Comparison of ENCODE assay signal across 22 mouse cellular contexts in the genomic region with DNA sequence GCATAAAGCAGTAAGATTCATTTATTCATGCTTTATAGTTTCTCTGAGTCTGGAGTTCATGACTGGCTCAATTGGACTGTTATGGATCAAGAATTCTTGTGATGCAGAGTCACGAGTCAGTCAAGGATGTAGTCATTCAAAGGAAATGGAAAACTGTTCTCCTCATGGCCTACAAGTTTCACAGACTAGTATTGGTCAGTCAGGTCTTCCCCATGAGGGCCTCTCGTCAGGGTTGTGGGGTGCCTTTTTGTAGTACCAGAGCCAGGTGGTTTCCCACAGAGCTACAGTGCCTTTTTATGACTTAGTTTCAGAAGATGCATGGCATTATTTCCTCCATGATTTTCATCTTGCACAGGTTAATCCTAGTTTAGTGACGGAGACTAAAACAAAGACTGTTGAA.
DNase-seq lines count a peak whose midpoint lies in the region; ATAC-seq and TF ChIP-seq lines count a peak whose summit lies in the region.
"Had no signal": no experiment of that assay in that cellular context is flagged by ENCODE, and none has a peak within 500 bp of the region (broad histone marks: within the 10 kb centered on the region; RNA-seq: fewer than 3 reads in every experiment).

No protein-coding gene starts in this region.

- H3K4me3 ChIP-seq in midbrain, embryonic 11.5 days (ENCODE audit: low read depth, low read length) = no peak overlapping the region
- H3K4me3 ChIP-seq in midbrain, embryonic 15.5 days = no peak overlapping the region
- no peak overlapping the region for H3K4me3 ChIP-seq in CH12.LX (replicated peaks in 1 of 3; ENCODE audit: low read depth in 2 of 3, low read length in 2 of 3, poor library complexity in 1 of 3)

- no peak for TF ChIP-seq POLR2A in CH12.LX (IDR thresholded peaks at IDR 0.05; ENCODE audit: low read depth, low read length)

- H3K27ac ChIP-seq in midbrain, embryonic 11.5 days (ENCODE audit: low read depth, low read length) = no peak overlapping the region
- no peak overlapping the region for H3K27ac ChIP-seq in midbrain, embryonic 15.5 days
- H3K27ac ChIP-seq in CH12.LX (ENCODE audit: insufficient read depth, low read depth) = peak overlapping the region; percentile 64; the same call in 1 of the 2 replicates

- H3K36me3 ChIP-seq in midbrain, embryonic 11.5 days (ENCODE audit: control insufficient read depth, insufficient read depth, low read length) = no peaks in the 10 kb centered on the region
- no peaks in the 10 kb centered on the region for H3K36me3 ChIP-seq in midbrain, embryonic 15.5 days (replicated peaks)
- H3K36me3 ChIP-seq in CH12.LX (replicated peaks in 1 of 2; ENCODE audit: control insufficient read depth in 1 of 2, insufficient read depth in 1 of 2, low read length in 1 of 2) = no peaks in the 10 kb centered on the region
- H3K36me3 ChIP-seq: G1E had no signal

- no peak overlapping the region for H3K4me2 ChIP-seq in midbrain, embryonic 11.5 days
- no peak overlapping the region for H3K4me2 ChIP-seq in midbrain, embryonic 15.5 days
- H3K4me2 ChIP-seq in CH12.LX (ENCODE audit: insufficient read depth, low read depth, poor library complexity, severe bottlenecking) = peak overlapping the region; percentile 57

- WGBS in midbrain, embryonic 11.5 days = 79% methylated on average over 3 of the region's 3 CpGs
- WGBS in midbrain, embryonic 15.5 days = 87% methylated on average over 3 of the region's 3 CpGs

- peak; percentile 14 for DNase-seq in midbrain, embryonic 11.5 days (ENCODE audit: low spot score, missing footprints)
- peak; percentile 44 for DNase-seq in CH12.LX (ENCODE audit: extremely low read depth)
- peak; percentile 22 for DNase-seq in NIH3T3 (ENCODE audit: low read depth)
- no peak for DNase-seq in gastrocnemius, postnatal 4 days (ENCODE audit: low spot score in 2 of 2)
- DNase-seq: adrenal gland, adult 2 months; adrenal gland, adult 8-10 months; adrenal gland, postnatal 10 days; adrenal gland, postnatal 14 days; adrenal gland, postnatal 25 days; adrenal gland, postnatal 36 days; B cell, adult 2 months; cerebellum, adult 11 months; cerebellum, adult 11-12 months; cerebellum, adult 18-20 months; cerebellum, adult 2 months; cerebellum, adult 8-10 months had no signal

- H3K4me1 ChIP-seq in midbrain, embryonic 11.5 days (ENCODE audit: control insufficient read depth, insufficient read depth, low read length) = no peaks in the 10 kb centered on the region
- no peaks in the 10 kb centered on the region for H3K4me1 ChIP-seq in midbrain, embryonic 15.5 days
- peaks cover 15 to 44% of the 10 kb centered on the region in 2 experiments; a peak in 3 of 4 replicates for H3K4me1 ChIP-seq in CH12.LX (ENCODE audit: control insufficient read depth in 1 of 2, insufficient read depth in 2 of 2)

- no peaks in the 10 kb centered on the region for H3K27me3 ChIP-seq in midbrain, embryonic 11.5 days (ENCODE audit: control insufficient read depth, insufficient read depth, low read length)
- H3K27me3 ChIP-seq in midbrain, embryonic 15.5 days (replicated peaks) = no peaks in the 10 kb centered on the region
- H3K27me3 ChIP-seq in CH12.LX (replicated peaks) = no peaks in the 10 kb centered on the region
- H3K27me3 ChIP-seq: Patski had no signal

- in situ Hi-C loops in CH12.LX (cut with MboI; ENCODE audit: low pct_ligation_motif_present, low pct_unique_long_range_greater_than_20kb, low sequenced_read_pairs) = no loop called here

- no peaks in the 10 kb centered on the region for H3K79me2 ChIP-seq in CH12.LX (replicated peaks; ENCODE audit: control insufficient read depth, extremely low read depth, insufficient read depth, poor library complexity, severe bottlenecking)

- no peak for TF ChIP-seq CTCF in CH12.LX (conservative IDR thresholded peaks at IDR 0.05 in 1 of 2, IDR thresholded peaks at IDR 0.05 in 1 of 2; ENCODE audit: low read depth in 2 of 2, low read length in 2 of 2)

- no peak; the same call in 1 of the 2 replicates for TF ChIP-seq RAD21 in CH12.LX (IDR thresholded peaks at IDR 0.05; ENCODE audit: low read depth, low read length)

- TF ChIP-seq EP300 in CH12.LX (IDR thresholded peaks at IDR 0.05; ENCODE audit: low read length) = peak; percentile 82

- no peak for ATAC-seq in midbrain, embryonic 11.5 days (ENCODE audit: low FRiP score)
- ATAC-seq in midbrain, embryonic 15.5 days (replicated peaks) = no peak
- ATAC-seq in erythroblast, adult 5-6 weeks (replicated peaks; ENCODE audit: low FRiP score, poor library complexity, severe bottlenecking) = no peak
- ATAC-seq: activated CD4-positive, CD25-positive, alpha-beta regulatory T cell, adult 4 months; CD4-positive, CD25-positive, alpha-beta regulatory T cell, adult 4 months; Patski had no signal

- dilution Hi-C loops in CH12.LX (cut with MboI; ENCODE audit: extremely low pct_ligation_motif_present, extremely low pct_unique_long_range_greater_than_20kb, low sequenced_read_pairs) = no loop called here

- no peaks in the 10 kb centered on the region for H3K9me3 ChIP-seq in midbrain, embryonic 11.5 days (ENCODE audit: control insufficient read depth, low read length)
- H3K9me3 ChIP-seq in midbrain, embryonic 15.5 days = no peaks in the 10 kb centered on the region
- no peaks in the 10 kb centered on the region for H3K9me3 ChIP-seq in CH12.LX (replicated peaks; ENCODE audit: low read length)
- H3K9me3 ChIP-seq: G1E had no signal

- H3K9ac ChIP-seq in midbrain, embryonic 11.5 days (ENCODE audit: low read length) = no peak overlapping the region
- H3K9ac ChIP-seq in midbrain, embryonic 15.5 days = no peak overlapping the region
- H3K9ac ChIP-seq in CH12.LX (ENCODE audit: insufficient read depth, low read depth) = no peak overlapping the region

TF ChIP-seq in CH12.LX, 34 proteins besides CTCF, POLR2A, EP300 and RAD21:
- TF ChIP-seq MYC (IDR thresholded peaks at IDR 0.05; ENCODE audit: low read depth, low read length) (peak; percentile 33; the same call in 1 of the 2 replicates), SMC3 (IDR thresholded peaks at IDR 0.05; ENCODE audit: low read depth, low read length) (0 out of 2 replicates have a peak, but pooled peaks have one; percentile 2), RCOR1 (conservative IDR thresholded peaks at IDR 0.05; ENCODE audit: low read depth, low read length) (no peak), TBP (conservative IDR thresholded peaks at IDR 0.05; ENCODE audit: low read depth, low read length) (no peak), KAT2A (IDR thresholded peaks at IDR 0.05; ENCODE audit: insufficient replicate concordance, low read length) (no peak), SIN3A (IDR thresholded peaks at IDR 0.05; ENCODE audit: low read length) (no peak), ZC3H11A (IDR thresholded peaks at IDR 0.05; ENCODE audit: low read depth, low read length) (no peak), USF2 (conservative IDR thresholded peaks at IDR 0.05; ENCODE audit: low read depth, low read length) (no peak), ZKSCAN1 (IDR thresholded peaks at IDR 0.05; ENCODE audit: borderline replicate concordance, low read depth, low read length) (no peak), ETS1 (conservative IDR thresholded peaks at IDR 0.05; ENCODE audit: low read depth, low read length) (peak; percentile 84), TCF12 (IDR thresholded peaks at IDR 0.05; ENCODE audit: low read depth, low read length) (peak; percentile 44; the same call in 1 of the 2 replicates), JUND (conservative IDR thresholded peaks at IDR 0.05; ENCODE audit: low read depth, low read length) (peak; percentile 44; the same call in 1 of the 2 replicates), ELF1 (IDR thresholded peaks at IDR 0.05; ENCODE audit: low read depth, low read length) (no peak), POLR2AphosphoS2 (IDR thresholded peaks at IDR 0.05; ENCODE audit: low read depth, low read length) (no peak), MAFK (IDR thresholded peaks at IDR 0.05; ENCODE audit: insufficient replicate concordance, low read length) (no peak), MXI1 (IDR thresholded peaks at IDR 0.05; ENCODE audit: low read depth, low read length) (no peak), BHLHE40 (IDR thresholded peaks at IDR 0.05; ENCODE audit: low read depth, low read length) (peak; percentile 87), HCFC1 (IDR thresholded peaks at IDR 0.05; ENCODE audit: low read depth, low read length) (no peak), IRF4 (IDR thresholded peaks at IDR 0.05; ENCODE audit: low read depth, low read length) (peak; percentile 61), MEF2A (IDR thresholded peaks at IDR 0.05; ENCODE audit: borderline replicate concordance, low read depth, low read length) (peak; percentile 68; the same call in 1 of the 2 replicates), JUN (IDR thresholded peaks at IDR 0.05; ENCODE audit: insufficient read depth, low read depth, low read length) (peak; percentile 35; the same call in 1 of the 2 replicates), ZNF384 (IDR thresholded peaks at IDR 0.05; ENCODE audit: low read depth, low read length) (no peak), USF1 (IDR thresholded peaks at IDR 0.05; ENCODE audit: low read depth, low read length) (no peak)

Comparison
In these comparisons a context has a peak if more than half of its experiments do, and no peak if none do; other contexts are left out.
1. DNase-seq: peak in midbrain, embryonic 11.5 days (single experiment), CH12.LX (single experiment) and NIH3T3 (single experiment); none in gastrocnemius, postnatal 4 days (0 of 2).